Mouse (Mus musculus) adrenal gland, postnatal 25 days (tissue): ENCODE results near the gene Nfib. TPM values are rescaled to one million over a fixed set of nuclear protein-coding genes. Genes with fewer than 3 reads are reported as not detected.

ENCODE experiments used
- DNase-seq: peaks from one replicate; pipeline ENCODE4 v3.0.0; 2021; ENCODE audit warnings: mixed read lengths
- long read RNA-seq: library from polyadenylated mRNA; stranded (forward); transcript quantifications from one replicate; pipeline ENCODE4 v2.0.0, GENCODE M21; 2021
- total RNA-seq: library from RNA; stranded (reverse); gene quantifications from 2 replicates; pipeline ENCODE4 v1.2.3, GENCODE M21; 2021

The Nfib gene
- 121 and 134 TPM in 2 replicates for total RNA-seq
- long read RNA-seq, full-length matches to known transcripts = 22 of 50 reads
- long read RNA-seq, partial matches to known transcripts = 5 of 50 reads
- long read RNA-seq, other reads (novel, unspliced or antisense) = 23 of 50 reads

GRCm38 (mm10) chr4:82704841-82705794, at the start of gene Nfib:
TSS of gene Nfib (minus strand) at chr4:82705750.
- no peak for DNase-seq

GRCm38 (mm10) chr4:82735764-82736163, 30.2 kb upstream of the Nfib start:
- no peak for DNase-seq

GRCm38 (mm10) chr4:82734765-82735481, 29.4 kb upstream of the Nfib start:
- DNase-seq = no peak

GRCm38 (mm10) chr4:82734348-82734747, 28.8 kb upstream of the Nfib start:
- DNase-seq = no peak

- DNase-seq = no peak
These were observed 28.1 kb upstream of the Nfib start for GRCm38 (mm10) chr4:82733636-82734035.

GRCm38 (mm10) chr4:82730248-82730887, 24.8 kb upstream of the Nfib start:
- no peak for DNase-seq

- DNase-seq = no peak
These were observed 18.5 kb upstream of the Nfib start for GRCm38 (mm10) chr4:82724058-82724457.

GRCm38 (mm10) chr4:82723048-82723447, 17.5 kb upstream of the Nfib start:
- no peak for DNase-seq

- no peak for DNase-seq
These were observed 10.3 kb upstream of the Nfib start for GRCm38 (mm10) chr4:82715833-82716232.

- no peak for DNase-seq
These were observed 6.2 kb upstream of the Nfib start for GRCm38 (mm10) chr4:82711611-82712295.

GRCm38 (mm10) chr4:82709666-82710065, 4.1 kb upstream of the Nfib start:
- DNase-seq = no peak

GRCm38 (mm10) chr4:82706012-82706411, 462 bp upstream of the Nfib start:
- DNase-seq = no peak

GRCm38 (mm10) chr4:82704079-82704830, 1.3 kb downstream of the Nfib start:
- no peak for DNase-seq

- DNase-seq = no peak
These were observed 2.7 kb downstream of the Nfib start for GRCm38 (mm10) chr4:82702808-82703207.

GRCm38 (mm10) chr4:82699504-82699903, 6.0 kb downstream of the Nfib start:
- no peak for DNase-seq

- no peak for DNase-seq
These were observed 6.9 kb downstream of the Nfib start for GRCm38 (mm10) chr4:82698616-82699015.

- no peak for DNase-seq
These were observed 8.4 kb downstream of the Nfib start for GRCm38 (mm10) chr4:82697151-82697550.

GRCm38 (mm10) chr4:82695760-82696501, 9.6 kb downstream of the Nfib start:
- DNase-seq = no peak

GRCm38 (mm10) chr4:82692009-82692326, 13.6 kb downstream of the Nfib start:
- DNase-seq = no peak
